Mouse (Mus musculus): ENCODE results near the gene Csf3r. TPM values are rescaled to one million over a fixed set of nuclear protein-coding genes. Genes with fewer than 3 reads are reported as not detected.

Csf3r gene
- polyA plus RNA-seq, 1 experiment: 42.3 TPM

- H3K4me1 ChIP-seq: no peaks in the 10 kb centered on the region
- H3K36me3 ChIP-seq (replicated peaks; ENCODE audit: low read length): no peaks in the 10 kb centered on the region
- H3K4me3 ChIP-seq (replicated peaks): no peak overlapping the region
- peaks cover 8% of the 10 kb centered on the region for H3K27me3 ChIP-seq (replicated peaks)
- H3K9me3 ChIP-seq: peaks cover 22% of the 10 kb centered on the region
- TF ChIP-seq FLI1 (IDR thresholded peaks at IDR 0.05; ENCODE audit: low read length): no peak
- TF ChIP-seq GATA1 (IDR thresholded peaks at IDR 0.05; ENCODE audit: borderline replicate concordance, low read length): no peak
Measured at GRCm38 (mm10) chr4:125997826-125998225, 26.5 kb upstream of the Csf3r start.

DNA sequence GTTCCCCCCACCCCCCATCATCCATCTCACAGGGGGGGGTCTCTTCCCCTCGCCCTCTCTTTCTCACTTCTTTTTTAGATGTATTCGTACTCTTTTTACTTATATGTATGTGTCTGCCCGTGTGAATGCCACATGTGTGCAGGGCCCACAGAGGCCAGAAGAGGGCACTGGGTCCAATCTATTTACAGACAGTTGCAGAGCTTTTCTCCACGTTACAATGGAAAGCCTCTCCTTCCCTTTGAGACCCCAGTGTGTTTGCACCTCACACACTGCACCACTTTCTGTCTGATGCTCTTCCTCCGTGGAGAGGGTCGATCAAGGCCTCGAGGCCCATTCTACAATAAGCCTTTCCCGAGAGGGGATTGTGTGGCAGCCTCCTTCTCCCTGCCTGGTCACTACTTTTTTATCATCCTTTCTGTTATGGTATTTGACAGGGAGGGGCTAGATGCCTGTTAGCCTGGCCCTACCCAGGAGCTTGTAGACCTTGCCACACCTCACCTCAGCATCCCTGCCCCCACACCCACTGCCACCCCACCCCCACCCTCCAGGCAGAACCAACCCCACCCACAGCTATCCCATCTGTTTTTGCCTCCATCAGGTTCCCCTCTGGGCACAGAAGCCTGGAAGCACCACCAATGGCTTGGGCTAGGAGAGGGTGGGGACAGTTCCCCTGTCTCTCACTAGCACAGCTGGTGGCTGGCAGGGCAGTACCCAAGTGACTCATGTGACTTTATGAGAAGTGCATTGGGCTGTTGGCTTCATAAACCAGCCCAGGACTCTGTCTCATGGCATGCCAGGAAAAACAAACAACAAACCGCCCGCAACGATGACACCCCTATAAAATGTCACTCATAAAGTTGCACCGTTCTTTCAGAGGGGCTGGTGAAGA lies 22.8 kb upstream of the Csf3r start:
- H3K4me1 ChIP-seq: no peaks in the 10 kb centered on the region
- TF ChIP-seq FLI1 (IDR thresholded peaks at IDR 0.05; ENCODE audit: low read length) (no peak), GATA1 (IDR thresholded peaks at IDR 0.05; ENCODE audit: borderline replicate concordance, low read length) (no peak)
- peaks cover 22% of the 10 kb centered on the region for H3K9me3 ChIP-seq
- H3K36me3 ChIP-seq (replicated peaks; ENCODE audit: low read length): no peaks in the 10 kb centered on the region
- no peak overlapping the region for H3K4me3 ChIP-seq (replicated peaks)
- H3K27me3 ChIP-seq (replicated peaks): peaks cover 10% of the 10 kb centered on the region

DNA sequence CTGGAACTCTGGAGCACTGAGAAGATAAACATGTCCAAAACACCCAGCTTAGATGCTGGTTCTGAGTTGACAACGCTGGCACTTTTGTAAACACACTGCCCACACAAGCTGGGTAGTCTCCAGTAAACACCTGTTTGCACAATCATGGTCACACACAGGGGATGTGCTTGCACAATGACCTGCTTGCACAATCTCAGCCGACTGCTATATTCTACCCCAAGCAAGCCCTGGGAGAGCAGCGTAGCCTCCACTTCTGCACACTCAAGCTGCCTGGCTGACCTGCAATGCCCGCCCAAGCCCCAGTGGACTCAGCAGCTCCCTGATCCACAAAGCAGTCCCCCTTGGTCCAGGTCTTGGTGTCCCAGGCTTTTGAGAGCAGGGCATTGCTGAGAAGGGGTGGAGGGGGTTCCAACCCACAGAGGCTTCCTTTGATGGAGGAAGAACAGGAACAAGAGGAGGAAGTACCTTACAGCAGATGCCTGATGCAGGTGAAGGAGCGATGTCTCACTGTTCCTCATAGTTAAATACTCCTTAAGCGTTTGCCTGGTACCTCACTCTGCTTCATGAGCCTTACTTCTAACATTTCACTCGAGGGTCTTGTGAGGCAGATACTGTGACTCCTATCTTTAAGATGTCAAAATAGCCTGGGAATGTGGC lies 6.5 kb upstream of the Csf3r start:
- H3K4me1 ChIP-seq: no peaks in the 10 kb centered on the region

DNA sequence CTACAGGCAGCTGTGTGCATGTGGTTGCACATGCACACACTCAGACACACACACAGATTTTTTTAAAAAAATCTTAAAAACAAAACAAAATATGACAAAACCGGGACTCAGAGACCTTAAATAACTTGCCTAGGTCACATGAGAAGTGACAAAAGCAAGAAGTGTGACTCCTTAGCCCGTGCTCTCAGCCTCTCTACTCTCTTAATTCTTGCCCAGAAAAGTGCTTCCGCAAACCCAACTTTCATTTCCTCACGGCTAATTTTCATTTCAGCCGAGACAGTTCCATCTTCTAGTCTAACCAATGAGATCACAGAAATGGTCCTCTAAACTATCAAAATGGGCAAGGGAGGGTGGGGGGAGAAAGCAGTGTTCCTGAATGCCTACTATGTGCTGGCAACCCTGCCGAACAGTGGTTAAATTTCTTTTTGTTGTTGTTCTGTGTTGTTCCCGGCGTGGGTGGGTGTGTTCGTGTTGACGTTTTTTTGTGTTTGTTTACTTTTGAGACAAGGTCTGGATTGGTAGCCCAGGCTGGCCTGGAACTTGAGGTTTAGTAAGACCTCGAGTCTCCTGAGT lies 5.3 kb upstream of the Csf3r start:
- H3K4me1 ChIP-seq: no peaks in the 10 kb centered on the region
- TF ChIP-seq FLI1 (IDR thresholded peaks at IDR 0.05; ENCODE audit: low read length) (no peak), GATA1 (IDR thresholded peaks at IDR 0.05; ENCODE audit: borderline replicate concordance, low read length) (no peak)
- H3K4me3 ChIP-seq (replicated peaks): no peak overlapping the region
- H3K9me3 ChIP-seq: no peaks in the 10 kb centered on the region
- peaks cover 30% of the 10 kb centered on the region for H3K27me3 ChIP-seq (replicated peaks)
- H3K36me3 ChIP-seq (replicated peaks; ENCODE audit: low read length): no peaks in the 10 kb centered on the region

More for the DNA sequence above, 6.5 kb upstream of the Csf3r start:
- Histone ChIP-seq H3K4me3 (replicated peaks) (no peak overlapping the region), H3K36me3 (replicated peaks; ENCODE audit: low read length) (no peaks in the 10 kb centered on the region), H3K9me3 (no peaks in the 10 kb centered on the region), H3K27me3 (replicated peaks) (peaks cover 26% of the 10 kb centered on the region)
- TF ChIP-seq GATA1 (IDR thresholded peaks at IDR 0.05; ENCODE audit: borderline replicate concordance, low read length) (no peak), FLI1 (IDR thresholded peaks at IDR 0.05; ENCODE audit: low read length) (no peak)

DNA sequence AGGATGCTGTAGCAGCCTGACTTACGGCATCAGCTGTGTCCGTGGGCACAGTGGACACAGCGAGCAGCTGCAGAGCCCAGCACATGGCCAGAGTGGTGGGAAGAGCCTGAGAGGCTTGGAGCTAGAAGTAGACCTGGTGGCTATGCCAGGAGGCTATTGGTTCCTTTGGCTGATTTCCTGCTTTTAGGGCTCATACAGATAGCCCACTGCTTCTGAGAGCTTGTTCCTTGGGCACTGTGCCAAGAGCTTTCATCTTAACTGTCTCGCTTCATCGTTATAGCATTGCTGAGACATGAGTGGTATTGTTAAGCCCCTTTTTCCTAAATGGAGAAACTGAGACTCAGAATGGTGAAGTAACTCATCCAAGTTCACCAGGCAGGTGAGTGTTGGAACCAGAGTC lies 1.5 kb downstream of the Csf3r start:
- Histone ChIP-seq H3K9me3 (no peaks in the 10 kb centered on the region), H3K4me3 (replicated peaks) (peak overlapping the region; percentile 73), H3K27me3 (replicated peaks) (peaks cover 66% of the 10 kb centered on the region), H3K4me1 (peaks cover 11% of the 10 kb centered on the region), H3K36me3 (replicated peaks; ENCODE audit: low read length) (no peaks in the 10 kb centered on the region)
- no peak for TF ChIP-seq GATA1 (IDR thresholded peaks at IDR 0.05; ENCODE audit: borderline replicate concordance, low read length)
- TF ChIP-seq FLI1 (IDR thresholded peaks at IDR 0.05; ENCODE audit: low read length): no peak

GRCm38 (mm10) chr4:126027980-126028379 lies 3.6 kb downstream of the Csf3r start:
- H3K4me3 ChIP-seq (replicated peaks): no peak overlapping the region
- TF ChIP-seq FLI1 (IDR thresholded peaks at IDR 0.05; ENCODE audit: low read length): no peak
- no peak for TF ChIP-seq GATA1 (IDR thresholded peaks at IDR 0.05; ENCODE audit: borderline replicate concordance, low read length)
- peaks cover 71% of the 10 kb centered on the region for H3K27me3 ChIP-seq (replicated peaks)
- no peaks in the 10 kb centered on the region for H3K9me3 ChIP-seq
- peaks cover 11% of the 10 kb centered on the region for H3K4me1 ChIP-seq
- H3K36me3 ChIP-seq (replicated peaks; ENCODE audit: low read length): no peaks in the 10 kb centered on the region

DNA sequence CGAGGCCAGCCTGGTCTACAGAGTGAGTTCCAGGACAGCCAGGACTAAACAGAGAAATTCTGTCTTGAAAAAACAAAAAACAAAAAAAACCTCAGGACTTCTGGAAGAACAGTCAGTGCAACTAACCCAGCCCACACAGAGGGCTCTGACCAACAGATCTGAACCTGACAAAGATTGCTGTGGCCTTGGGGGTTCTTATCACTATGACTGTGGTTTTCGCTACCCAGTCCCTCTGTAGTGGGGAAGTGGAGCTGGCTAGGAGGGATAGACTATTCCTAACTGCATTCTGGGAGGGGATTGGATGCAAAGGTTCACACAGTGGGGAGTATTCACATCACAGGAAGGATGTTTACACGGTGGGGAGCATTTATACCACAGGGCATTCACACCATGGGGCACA lies 4.7 kb downstream of the Csf3r start:
- TF ChIP-seq GATA1 (IDR thresholded peaks at IDR 0.05; ENCODE audit: borderline replicate concordance, low read length) (no peak), FLI1 (IDR thresholded peaks at IDR 0.05; ENCODE audit: low read length) (no peak)
- Histone ChIP-seq H3K9me3 (no peaks in the 10 kb centered on the region), H3K36me3 (replicated peaks; ENCODE audit: low read length) (no peaks in the 10 kb centered on the region), H3K4me3 (replicated peaks) (no peak overlapping the region), H3K27me3 (replicated peaks) (peaks cover 72% of the 10 kb centered on the region), H3K4me1 (peaks cover 11% of the 10 kb centered on the region)

GRCm38 (mm10) chr4:126030705-126031104 lies 6.4 kb downstream of the Csf3r start:
- Histone ChIP-seq H3K27me3 (replicated peaks) (peaks cover 61% of the 10 kb centered on the region), H3K9me3 (no peaks in the 10 kb centered on the region), H3K36me3 (replicated peaks; ENCODE audit: low read length) (no peaks in the 10 kb centered on the region), H3K4me1 (peaks cover 11% of the 10 kb centered on the region), H3K4me3 (replicated peaks) (no peak overlapping the region)
- no peak for TF ChIP-seq FLI1 (IDR thresholded peaks at IDR 0.05; ENCODE audit: low read length)
- no peak for TF ChIP-seq GATA1 (IDR thresholded peaks at IDR 0.05; ENCODE audit: borderline replicate concordance, low read length)

GRCm38 (mm10) chr4:126035413-126035812 lies 11.1 kb downstream of the Csf3r start:
- H3K9me3 ChIP-seq: no peaks in the 10 kb centered on the region
- H3K4me3 ChIP-seq (replicated peaks): no peak overlapping the region
- no peaks in the 10 kb centered on the region for H3K36me3 ChIP-seq (replicated peaks; ENCODE audit: low read length)
- no peak for TF ChIP-seq FLI1 (IDR thresholded peaks at IDR 0.05; ENCODE audit: low read length)
- TF ChIP-seq GATA1 (IDR thresholded peaks at IDR 0.05; ENCODE audit: borderline replicate concordance, low read length): no peak
- H3K4me1 ChIP-seq: no peaks in the 10 kb centered on the region
- peaks cover 36% of the 10 kb centered on the region for H3K27me3 ChIP-seq (replicated peaks)

Data from megakaryocyte, embryonic 14.5 days (primary cell).